8 mouse cellular contexts compared by ENCODE assay signal in genomic region chr13:33964206-33965046, GRCm38 (mm10). TPM values are rescaled to one million over a fixed set of nuclear protein-coding genes. Genes with fewer than 3 reads are reported as not detected.
DNase-seq lines count a peak whose midpoint lies in the region; ATAC-seq and TF ChIP-seq lines count a peak whose summit lies in the region.

Gene Nqo2, plus strand, starts transcription at chr13:33964687.

- peak; percentile 92 for ATAC-seq in forebrain, embryonic 15.5 days (replicated peaks)

- H3K4me3 ChIP-seq in ES-E14 (ENCODE audit: insufficient read depth in 1 of 2, low read depth in 1 of 2, low read length in 2 of 2, poor library complexity in 1 of 2, severe bottlenecking in 1 of 2) = peak within 1 kb of the TSS; percentile 77 to 86
- H3K4me3 ChIP-seq in forebrain, embryonic 15.5 days = peak within 1 kb of the TSS; percentile 52
- peak within 1 kb of the TSS; percentile 84 for H3K4me3 ChIP-seq in lung, adult 2 months (replicated peaks; ENCODE audit: extremely low read depth, low read depth, low read length)
- peak within 1 kb of the TSS; percentile 48 for H3K4me3 ChIP-seq in olfactory bulb, adult 2 months (ENCODE audit: insufficient read depth, low read depth, low read length)
- H3K4me3 ChIP-seq in thymus, adult 2 months (ENCODE audit: control insufficient read depth, insufficient read depth, low read length) = peak within 1 kb of the TSS; percentile 68

- peak within 1 kb of the TSS; percentile 80 for H3K4me2 ChIP-seq in forebrain, embryonic 15.5 days (replicated peaks)

- TF ChIP-seq POLR2A in lung, adult 2 months (IDR thresholded peaks at IDR 0.05; ENCODE audit: borderline replicate concordance, extremely low read depth, low read depth, low read length) = peak; percentile 83; the same call in 1 of the 2 replicates
- TF ChIP-seq POLR2A in olfactory bulb, adult 2 months (IDR thresholded peaks at IDR 0.05; ENCODE audit: insufficient read depth, low read depth, low read length) = 0 out of 2 replicates have a peak, but pooled peaks have one; percentile 25
- no peak for TF ChIP-seq POLR2A in thymus, adult 2 months (IDR thresholded peaks at IDR 0.05; ENCODE audit: control insufficient read depth, extremely low read depth, insufficient read depth, low read length, poor library complexity)

- H3K9ac ChIP-seq in ES-E14 (ENCODE audit: insufficient read depth, low read depth, low read length, poor library complexity, severe bottlenecking) = peak within 1 kb of the TSS; percentile 75
- peak within 1 kb of the TSS; percentile 61 for H3K9ac ChIP-seq in forebrain, embryonic 15.5 days (replicated peaks)

- intact Hi-C loops in heart, postnatal 25 days (cut with DNase I) = no loop called here

- H3K9me3 ChIP-seq in ES-E14 (ENCODE audit: control insufficient read depth, insufficient read depth, low read depth, low read length) = no peaks in the 10 kb centered on the region
- no peaks in the 10 kb centered on the region for H3K9me3 ChIP-seq in forebrain, embryonic 15.5 days

- DNase-seq in ES-E14 (ENCODE audit: low read depth, low spot score) = peak; percentile 74
- peak; percentile 69 for DNase-seq in cerebellum, adult 11-12 months
- DNase-seq in heart, postnatal 25 days (ENCODE audit: low spot score) = peak; percentile 33
- DNase-seq in layer of hippocampus, adult 18-20 months (ENCODE audit: low spot score in 2 of 2) = peak; percentile 27 to 58
- peak; percentile 73 for DNase-seq in lung, adult 2 months
- DNase-seq in thymus, adult 2 months = peak; percentile 41

- no peaks in the 10 kb centered on the region for H3K36me3 ChIP-seq in ES-E14 (ENCODE audit: control insufficient read depth, insufficient read depth, low read length, poor library complexity, severe bottlenecking)
- H3K36me3 ChIP-seq in forebrain, embryonic 15.5 days = no peaks in the 10 kb centered on the region
- no peaks in the 10 kb centered on the region for H3K36me3 ChIP-seq in thymus, adult 2 months (ENCODE audit: control insufficient read depth, insufficient read depth, low read length)

- 3% methylated on average over 22 of the region's 22 CpGs for WGBS in forebrain, embryonic 15.5 days
- under 1% methylated on average over 22 of the region's 22 CpGs for WGBS in lung, adult 2 months
- 2% methylated on average over 22 of the region's 22 CpGs for WGBS in olfactory bulb, adult 2 months
- 5% methylated on average over 22 of the region's 22 CpGs for WGBS in thymus, adult 2 months

- in situ Hi-C loops in ES-E14 (cut with MboI; ENCODE audit: low sequenced_read_pairs in 2 of 2, unreplicated experiment in 2 of 2) = no loop called here

- H3K27ac ChIP-seq in ES-E14 (ENCODE audit: insufficient read depth, low read depth, low read length, poor library complexity, severe bottlenecking) = peak within 1 kb of the TSS; percentile 80
- peak within 1 kb of the TSS; percentile 67 for H3K27ac ChIP-seq in forebrain, embryonic 15.5 days (replicated peaks)
- H3K27ac ChIP-seq in olfactory bulb, adult 2 months (ENCODE audit: insufficient read depth, low read depth, low read length) = no peak within 1 kb of the TSS
- peak within 1 kb of the TSS; percentile 22; the same call in 1 of the 2 replicates for H3K27ac ChIP-seq in thymus, adult 2 months (ENCODE audit: control insufficient read depth, insufficient read depth, low read length)

- 0 out of 2 replicates have a peak, but pooled peaks have one; percentile 7 for TF ChIP-seq CTCF in lung, adult 2 months (IDR thresholded peaks at IDR 0.05; ENCODE audit: insufficient read depth, low read length)
- peak; percentile 7; the same call in 1 of the 2 replicates for TF ChIP-seq CTCF in olfactory bulb, adult 2 months (IDR thresholded peaks at IDR 0.05; ENCODE audit: insufficient read depth, low read depth, low read length)
- no peak for TF ChIP-seq CTCF in thymus, adult 2 months (IDR thresholded peaks at IDR 0.05; ENCODE audit: borderline replicate concordance, control insufficient read depth, extremely low read depth, insufficient read depth, low read length, poor library complexity)

- peaks cover 0 to 12% of the 10 kb centered on the region in 2 experiments; a peak in 1 of 4 replicates for H3K4me1 ChIP-seq in ES-E14 (ENCODE audit: control insufficient read depth in 2 of 2, insufficient read depth in 2 of 2, low read length in 2 of 2, poor library complexity in 1 of 2)
- peaks cover 14% of the 10 kb centered on the region; the same call in 1 of the 2 replicates for H3K4me1 ChIP-seq in forebrain, embryonic 15.5 days
- H3K4me1 ChIP-seq in lung, adult 2 months (ENCODE audit: control insufficient read depth, insufficient read depth, low read length) = peaks cover 6% of the 10 kb centered on the region; the same call in 1 of the 2 replicates
- H3K4me1 ChIP-seq in olfactory bulb, adult 2 months (ENCODE audit: control insufficient read depth, insufficient read depth, low read length) = 0 out of 2 replicates have a peak, but pooled peaks cover 2% of the 10 kb centered on the region
- peaks cover 2% of the 10 kb centered on the region; the same call in 1 of the 2 replicates for H3K4me1 ChIP-seq in thymus, adult 2 months (replicated peaks; ENCODE audit: control insufficient read depth, insufficient read depth, low read length)

- H3K27me3 ChIP-seq in forebrain, embryonic 15.5 days = no peaks in the 10 kb centered on the region
- no peaks in the 10 kb centered on the region for H3K27me3 ChIP-seq in thymus, adult 2 months (ENCODE audit: control insufficient read depth, insufficient read depth, low read length)

TF ChIP-seq in ES-E14, 5 proteins besides CTCF, POLR2A, EP300 and RAD21:
- 0 out of 2 replicates have a peak, but pooled peaks have one; percentile 25 for TF ChIP-seq CHD2 (IDR thresholded peaks at IDR 0.05; ENCODE audit: low read depth, low read length)
- peak; percentile 80; the same call in 1 of the 2 replicates for TF ChIP-seq ZNF384 (IDR thresholded peaks at IDR 0.05; ENCODE audit: low read depth, low read length)
- peak; percentile 67; the same call in 1 of the 2 replicates for TF ChIP-seq HCFC1 (IDR thresholded peaks at IDR 0.05; ENCODE audit: borderline replicate concordance, insufficient read depth, low read length)
- no peak for TF ChIP-seq ZC3H11A (IDR thresholded peaks at IDR 0.05; ENCODE audit: borderline replicate concordance, low read depth, low read length)
- no peak for TF ChIP-seq MAFK (IDR thresholded peaks at IDR 0.05; ENCODE audit: insufficient read depth, low read depth, low read length)

RNA-seq across cellular contexts. Expression of gene Nqo2, which starts in this region (rescaled TPM):
- total RNA-seq in ES-E14 (2012; rRNA removed) = 12.2 and 15.0 TPM in 2 replicates
- 5.0 and 6.7 TPM in 2 replicates for polyA plus RNA-seq in forebrain, embryonic 15.5 days (2015; fragmentation: Nextera tagmentation; extraction: Ambion mirVana)
- 10 to 100 TPM; 38.6 to 38.9 TPM for total RNA-seq in heart, postnatal 25 days (2021)
- total RNA-seq in layer of hippocampus, adult 18-20 months (2021) = 1 to 10 TPM; 6.9 to 8.6 TPM
- polyA plus RNA-seq in lung, adult 2 months (2012; rRNA removed) = 5.2 and 11.0 TPM in 2 replicates
- not detected in 2 replicates for polyA plus RNA-seq in olfactory bulb, adult 2 months (2012; ENCODE audit: insufficient read depth, insufficient read length, low replicate concordance, missing spikeins)
- polyA plus RNA-seq in thymus, adult 2 months (2012; rRNA removed) = 2.8 and 3.5 TPM in 2 replicates
